Mouse (Mus musculus) brain, embryonic 14.5 days (tissue): ENCODE results near the gene Zbtb9.

Source experiments
- CTCF ChIP-seq: fragments of 200-500 bp; IDR thresholded peaks from 2 replicates; pipeline ENCODE4 v1.5.1; 2012; ENCODE audit warnings: inconsistent platforms, mild to moderate bottlenecking, moderate library complexity, borderline replicate concordance; ENCODE audit not compliant: insufficient read depth, insufficient read length; ENCODE audit errors: extremely low read depth
- POLR2A ChIP-seq: fragments of 200-500 bp; IDR thresholded peaks from 2 replicates; pipeline ENCODE4 v1.6.1; 2012; ENCODE audit warnings: mild to moderate bottlenecking, inconsistent platforms, borderline replicate concordance; ENCODE audit not compliant: poor library complexity, insufficient read depth, insufficient read length, severe bottlenecking; ENCODE audit errors: extremely low read depth

DNA sequence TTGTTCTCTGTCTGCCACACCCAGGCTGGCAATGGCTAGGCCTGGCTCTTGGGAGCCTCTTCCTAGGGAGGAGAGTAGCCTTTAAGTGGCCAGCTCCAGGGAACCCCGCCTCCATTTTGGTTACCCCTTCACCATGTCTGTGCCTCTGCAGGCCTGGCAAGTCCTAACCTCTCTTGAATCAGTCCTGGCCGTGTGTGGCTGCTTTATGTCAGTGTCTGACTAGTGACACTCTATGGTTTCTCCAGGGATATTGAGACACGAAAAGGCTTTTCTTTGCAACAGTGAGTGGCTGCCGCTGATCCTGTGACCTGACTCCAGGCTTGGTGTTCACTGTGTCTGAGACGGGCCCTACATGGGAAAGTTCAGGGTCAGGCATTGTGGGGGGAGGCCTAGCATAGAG lies 77.9 kb downstream of the Zbtb9 start:
- no peak for TF ChIP-seq POLR2A
- no peak for TF ChIP-seq CTCF
